Mouse (Mus musculus) limb, embryonic 12.5 days (tissue): Measurements from ENCODE around the gene Gm5414. TPM values are rescaled to one million over a fixed set of nuclear protein-coding genes. Genes with fewer than 3 reads are reported as not detected.

Experiments used
- microRNA-seq: library from miRNA; unstranded; fragments of <30 nt; microRNA quantifications from one replicate; pipeline ENCODE4, GENCODE M21; 2017
- polyA plus RNA-seq: library from polyadenylated mRNA; unstranded; fragments of >200 nt; fragmentation: Nextera tagmentation; extraction: Ambion mirVana; gene quantifications from 2 replicates; pipeline ENCODE4 v1.2.1, GENCODE M21; 2016

Gm5414 gene
- polyA plus RNA-seq, 1 experiment from 2014 or later = not detected

Small RNAs within 50 kb of the gene (microRNA-seq; reads per million reads assigned to microRNA genes)
- gene Gm44383 (not detected), gene Gm44479 (not detected)

Other genes with a start within 250 kb of the Gm5414 start
- 21.2 and 24.3 TPM in 2 replicates for gene Krt7, start 217.1 kb downstream of the Gm5414 start, polyA plus RNA-seq
- 0.29 and 0.56 TPM in 2 replicates for gene Krt87, start 189.4 kb downstream of the Gm5414 start, polyA plus RNA-seq
- gene Krt88, start 180.4 kb downstream of the Gm5414 start, polyA plus RNA-seq = not detected in 2 replicates
- gene Krt81, start 164.4 kb downstream of the Gm5414 start, polyA plus RNA-seq = not detected in 2 replicates
- not detected in 2 replicates for gene Krt86, start 154.7 kb downstream of the Gm5414 start, polyA plus RNA-seq
- not detected in 2 replicates for gene Krt83, start 136.7 kb downstream of the Gm5414 start, polyA plus RNA-seq
- gene Gm49425, start 110.9 kb downstream of the Gm5414 start, polyA plus RNA-seq = not detected in 2 replicates
- not detected in 2 replicates for gene Krt84, start 95.4 kb downstream of the Gm5414 start, polyA plus RNA-seq
- not detected in 2 replicates for gene Krt82, start 77.5 kb downstream of the Gm5414 start, polyA plus RNA-seq
- 0.08 and 0.24 TPM in 2 replicates for gene Krt90, start 65.2 kb downstream of the Gm5414 start, polyA plus RNA-seq
- gene Krt75, start 54.3 kb downstream of the Gm5414 start, polyA plus RNA-seq = 0.27 and 0.30 TPM in 2 replicates
- gene Gm5478, start 19.2 kb upstream of the Gm5414 start, polyA plus RNA-seq = not detected in 2 replicates
- gene Krt6b, start 52.1 kb upstream of the Gm5414 start, polyA plus RNA-seq = not detected in 2 replicates
- 0.55 and 0.59 TPM in 2 replicates for gene Krt6a, start 66.1 kb upstream of the Gm5414 start, polyA plus RNA-seq
- gene Krt5, start 84.7 kb upstream of the Gm5414 start, polyA plus RNA-seq = 101 and 109 TPM in 2 replicates
- not detected in 2 replicates for gene Krt71, start 114.9 kb upstream of the Gm5414 start, polyA plus RNA-seq
- gene Krt72, start 158.3 kb upstream of the Gm5414 start, polyA plus RNA-seq = not detected in 2 replicates
- not detected in 2 replicates for gene Krt73, start 174.2 kb upstream of the Gm5414 start, polyA plus RNA-seq
- gene Krt2, start 190.0 kb upstream of the Gm5414 start, polyA plus RNA-seq = 0.13 and 0.15 TPM in 2 replicates
- 1.5 and 2.0 TPM in 2 replicates for gene Krt1, start 222.6 kb upstream of the Gm5414 start, polyA plus RNA-seq
- gene Krt77, start 241.5 kb upstream of the Gm5414 start, polyA plus RNA-seq = not detected in 2 replicates